Mouse (Mus musculus): ENCODE data around the gene Gm11034. TPM values are rescaled to one million over a fixed set of nuclear protein-coding genes. Genes with fewer than 3 reads are reported as not detected.

Gm11034 gene
- polyA plus RNA-seq (2015; fragmentation: Nextera tagmentation; extraction: Ambion mirVana): not detected in 2 replicates

DNA sequence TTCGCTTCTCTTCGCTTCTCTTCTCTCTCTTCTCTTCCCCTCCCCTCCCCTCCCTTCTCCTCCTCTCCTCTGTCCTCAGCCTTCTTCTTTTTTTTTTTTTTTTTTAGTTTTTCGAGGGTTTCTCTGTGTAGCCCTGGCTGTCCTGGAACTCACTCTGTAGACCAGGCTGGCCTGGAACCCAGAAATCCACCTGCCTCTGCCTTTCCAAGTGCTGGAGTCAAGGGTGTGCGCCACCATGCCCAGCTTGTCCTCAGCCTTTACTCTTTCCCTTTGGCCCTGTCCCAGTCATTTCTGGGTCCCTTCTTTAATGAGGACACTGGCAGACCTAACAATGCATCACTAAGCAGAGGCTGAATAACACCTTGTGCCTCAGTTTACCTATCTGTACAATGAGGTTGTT lies at the start of gene Gm11034:
TSS of gene Gm11034 (minus strand) at position 101 of the 400 bp plus-strand sequence.

GRCm38 (mm10) chr8:72239499-72240402 lies 26.3 kb upstream of the Gm11034 start, which contains the start of gene Ap1m1:
Gene Ap1m1 (plus strand): TSS chr8:72240018.

GRCm38 (mm10) chr8:72219541-72220363 lies 6.3 kb upstream of the Gm11034 start, which contains the start of gene Fam32a:
Gene Fam32a (plus strand): TSS chr8:72219730.

DNA sequence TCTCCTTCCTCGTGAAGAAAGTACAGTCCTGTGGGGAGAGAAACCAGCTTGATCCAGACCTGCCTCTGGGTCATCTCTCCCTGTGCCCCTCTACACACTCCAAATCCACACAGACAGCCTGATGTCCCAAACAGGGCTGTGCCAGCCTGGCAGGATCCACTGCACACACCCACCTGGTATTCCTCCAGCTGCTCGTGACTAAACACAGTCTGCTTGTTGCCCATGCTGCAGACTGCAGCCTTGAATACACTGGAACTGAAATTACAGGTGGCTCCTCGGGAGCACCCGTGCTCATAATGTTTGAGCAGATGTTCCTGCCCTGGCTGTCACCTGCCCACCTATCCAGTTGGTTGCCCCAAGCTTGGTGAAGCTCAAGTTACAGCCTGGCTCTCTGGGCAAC lies 685 bp downstream of the Gm11034 start, which contains the start of gene Cib3:
TSS of gene Cib3 (minus strand) at position 87 of the 400 bp plus-strand sequence.

DNA sequence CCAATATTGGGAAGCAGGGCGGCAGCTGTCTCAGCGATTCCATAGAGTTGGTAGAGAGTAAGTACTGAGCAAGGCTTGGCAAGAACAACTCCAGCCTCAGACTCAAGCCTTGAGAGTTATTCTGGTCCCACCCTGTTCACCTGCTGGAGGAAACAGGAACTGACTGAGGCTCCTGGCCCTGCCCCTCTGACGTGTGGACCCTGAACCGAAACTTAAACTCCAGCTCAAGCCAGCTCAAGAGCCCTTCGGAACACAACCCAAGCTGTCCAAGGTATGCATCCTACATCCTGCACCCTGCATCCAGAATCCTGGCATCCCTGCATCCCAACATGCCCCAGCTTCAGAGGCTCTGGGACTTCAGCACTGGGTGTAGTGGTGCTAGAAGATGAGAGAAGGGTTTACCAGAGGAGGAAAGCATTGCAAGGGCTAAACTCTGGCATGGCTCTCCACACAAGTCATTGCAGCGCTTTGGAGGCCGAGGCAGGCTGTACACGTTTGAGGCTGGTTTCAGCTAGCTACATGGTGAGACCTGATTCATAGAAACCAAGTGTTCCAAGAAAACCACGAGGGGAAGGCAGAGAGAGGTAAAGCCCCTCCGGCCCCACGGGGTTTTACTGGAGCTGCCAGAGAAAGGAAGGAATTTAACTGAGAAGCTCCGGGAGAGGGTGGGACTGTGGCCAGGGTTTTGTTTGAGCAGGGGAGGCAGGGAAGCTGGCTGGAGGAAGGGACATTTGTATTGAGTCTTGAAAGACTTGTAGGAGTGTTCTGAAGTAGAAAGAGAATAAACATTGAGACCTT lies 23.8 kb downstream of the Gm11034 start, which contains the start of gene Hsh2d:
TSS of gene Hsh2d (plus strand) at position 222 of the 798 bp plus-strand sequence.

Other genes with a start within 250 kb of the Gm11034 start
- gene Cyp4f18, start 204.0 kb downstream of the Gm11034 start, polyA plus RNA-seq (2015; fragmentation: Nextera tagmentation; extraction: Ambion mirVana): 3.0 and 4.5 TPM in 2 replicates
- gene Olfr372, start 172.4 kb downstream of the Gm11034 start, polyA plus RNA-seq (2015; fragmentation: Nextera tagmentation; extraction: Ambion mirVana): not detected in 2 replicates
- gene Olfr373, start 130.5 kb downstream of the Gm11034 start, polyA plus RNA-seq (2015; fragmentation: Nextera tagmentation; extraction: Ambion mirVana): not detected in 2 replicates
- gene Olfr374, start 106.6 kb downstream of the Gm11034 start, polyA plus RNA-seq (2015; fragmentation: Nextera tagmentation; extraction: Ambion mirVana): 0.03 TPM in 1 of 2 replicates, not detected in the other
- gene Tpm4, start 78.7 kb downstream of the Gm11034 start, polyA plus RNA-seq (2015; fragmentation: Nextera tagmentation; extraction: Ambion mirVana): 309 and 335 TPM in 2 replicates
- 75.7 and 78.6 TPM in 2 replicates for gene Rab8a, start 52.4 kb downstream of the Gm11034 start, polyA plus RNA-seq (2015; fragmentation: Nextera tagmentation; extraction: Ambion mirVana)
- 0.17 and 0.26 TPM in 2 replicates for gene Hsh2d, start 24.0 kb downstream of the Gm11034 start, polyA plus RNA-seq (2015; fragmentation: Nextera tagmentation; extraction: Ambion mirVana)
- gene Cib3, start 799 bp downstream of the Gm11034 start, polyA plus RNA-seq (2015; fragmentation: Nextera tagmentation; extraction: Ambion mirVana): 0.17 and 0.25 TPM in 2 replicates
- gene Fam32a, start 6.1 kb upstream of the Gm11034 start, polyA plus RNA-seq (2015; fragmentation: Nextera tagmentation; extraction: Ambion mirVana): 81.4 and 84.4 TPM in 2 replicates
- 77.1 and 78.9 TPM in 2 replicates for gene Ap1m1, start 26.4 kb upstream of the Gm11034 start, polyA plus RNA-seq (2015; fragmentation: Nextera tagmentation; extraction: Ambion mirVana)
- 11.5 and 11.9 TPM in 2 replicates for gene Gm10282, start 91.6 kb upstream of the Gm11034 start, polyA plus RNA-seq (2015; fragmentation: Nextera tagmentation; extraction: Ambion mirVana)
- gene Klf2, start 105.4 kb upstream of the Gm11034 start, polyA plus RNA-seq (2015; fragmentation: Nextera tagmentation; extraction: Ambion mirVana): 23.2 and 28.6 TPM in 2 replicates
- gene Eps15l1, start 207.8 kb upstream of the Gm11034 start, polyA plus RNA-seq (2015; fragmentation: Nextera tagmentation; extraction: Ambion mirVana): 18.9 and 24.4 TPM in 2 replicates
- gene Calr3, start 230.2 kb upstream of the Gm11034 start, polyA plus RNA-seq (2015; fragmentation: Nextera tagmentation; extraction: Ambion mirVana): 3.6 and 5.1 TPM in 2 replicates
- 8.9 and 9.4 TPM in 2 replicates for gene 1700030K09Rik, start 230.2 kb upstream of the Gm11034 start, polyA plus RNA-seq (2015; fragmentation: Nextera tagmentation; extraction: Ambion mirVana)